Mouse (Mus musculus): ENCODE results near the gene Tanc1. TPM values are rescaled to one million over a fixed set of nuclear protein-coding genes. Genes with fewer than 3 reads are reported as not detected.

Gene Tanc1
- polyA plus RNA-seq, 1 experiment from 2014 or later = 8.5 TPM

DNA sequence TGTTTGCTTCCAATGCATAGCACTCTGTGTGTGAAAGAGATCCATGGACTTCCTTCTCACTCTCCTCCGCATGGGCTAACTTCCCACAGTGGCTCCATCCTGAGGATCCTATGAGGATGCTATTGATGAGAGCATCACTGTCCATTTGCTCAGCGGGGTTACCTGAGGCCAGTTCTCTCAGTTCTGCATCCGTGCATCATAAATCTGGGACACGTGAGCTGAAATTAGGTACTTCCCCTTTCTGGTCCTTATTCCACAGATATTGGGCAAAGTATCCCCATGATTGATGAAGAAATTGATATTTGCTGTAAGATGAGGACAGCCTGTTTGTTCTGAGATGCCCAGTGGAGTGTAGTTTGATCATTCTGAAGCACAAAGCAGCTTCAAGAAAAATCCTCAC is 156.1 kb downstream of the Tanc1 start:
- Histone ChIP-seq H3K27ac (ENCODE audit: low read depth, low read length) (no peak overlapping the region), H3K4me2 (replicated peaks; ENCODE audit: low read depth) (no peak overlapping the region), H3K4me3 (ENCODE audit: low read depth, low read length) (no peak overlapping the region), H3K4me1 (replicated peaks; ENCODE audit: control insufficient read depth, insufficient read depth, low read length) (no peaks in the 10 kb centered on the region), H3K9me3 (ENCODE audit: control insufficient read depth) (no peaks in the 10 kb centered on the region), H3K36me3 (ENCODE audit: control insufficient read depth, insufficient read depth) (peaks cover 4% of the 10 kb centered on the region; the same call in 1 of the 2 replicates), H3K9ac (ENCODE audit: low read depth, low read length) (no peak overlapping the region), H3K27me3 (replicated peaks; ENCODE audit: control insufficient read depth, insufficient read depth, low read length) (no peaks in the 10 kb centered on the region)
- no peak for ATAC-seq
- WGBS = 89% methylated on average over 4 of the region's 4 CpGs
- TF ChIP-seq CTCF (IDR thresholded peaks at IDR 0.05; ENCODE audit: low read depth) = no peak

DNA sequence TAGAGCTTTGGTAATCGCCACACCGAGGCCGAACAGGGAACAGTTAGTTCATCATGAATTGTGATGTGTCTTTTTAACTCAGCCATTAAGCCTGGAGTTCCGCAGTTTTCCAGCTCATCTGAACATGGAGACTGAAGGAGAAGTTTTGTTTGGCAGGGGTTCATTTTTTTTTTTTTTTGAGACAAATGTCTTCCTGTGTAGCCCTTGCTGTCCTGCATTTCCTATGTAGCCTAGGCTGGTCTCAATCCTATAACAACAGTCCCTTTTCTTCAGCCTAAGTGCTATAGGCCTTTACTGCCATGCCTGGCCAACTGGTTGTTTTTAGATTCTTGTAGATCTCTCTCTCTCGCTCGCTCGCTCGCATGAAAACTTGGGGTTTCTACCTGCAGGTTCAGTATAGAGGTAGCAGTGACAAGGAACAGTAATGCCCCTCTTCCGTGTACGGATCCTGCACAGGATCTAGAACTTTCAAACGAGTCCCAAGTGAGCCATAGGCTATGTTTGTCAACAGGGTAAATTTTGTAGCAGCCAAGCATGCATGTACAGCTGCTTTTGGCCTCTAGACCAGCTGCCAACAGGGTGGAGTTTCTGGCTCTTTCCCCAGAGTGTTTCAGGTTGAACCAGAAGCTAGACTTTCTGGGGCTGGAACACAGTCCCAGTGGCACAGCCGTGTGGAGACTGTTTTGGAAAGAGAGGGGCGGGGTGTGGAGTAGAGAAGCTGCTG is 157.0 kb downstream of the Tanc1 start:
- Histone ChIP-seq H3K9ac (ENCODE audit: low read depth, low read length) (no peak overlapping the region), H3K27me3 (replicated peaks; ENCODE audit: control insufficient read depth, insufficient read depth, low read length) (no peaks in the 10 kb centered on the region), H3K36me3 (ENCODE audit: control insufficient read depth, insufficient read depth) (peaks cover 8% of the 10 kb centered on the region; the same call in 1 of the 2 replicates), H3K9me3 (ENCODE audit: control insufficient read depth) (no peaks in the 10 kb centered on the region), H3K4me1 (replicated peaks; ENCODE audit: control insufficient read depth, insufficient read depth, low read length) (no peaks in the 10 kb centered on the region), H3K4me2 (replicated peaks; ENCODE audit: low read depth) (no peak overlapping the region), H3K4me3 (ENCODE audit: low read depth, low read length) (no peak overlapping the region), H3K27ac (ENCODE audit: low read depth, low read length) (no peak overlapping the region)
- no peak for TF ChIP-seq CTCF (IDR thresholded peaks at IDR 0.05; ENCODE audit: low read depth)
- 68% methylated on average over 13 of the region's 13 CpGs for WGBS
- ATAC-seq = peak; percentile 33; the same call in 1 of the 2 replicates

DNA sequence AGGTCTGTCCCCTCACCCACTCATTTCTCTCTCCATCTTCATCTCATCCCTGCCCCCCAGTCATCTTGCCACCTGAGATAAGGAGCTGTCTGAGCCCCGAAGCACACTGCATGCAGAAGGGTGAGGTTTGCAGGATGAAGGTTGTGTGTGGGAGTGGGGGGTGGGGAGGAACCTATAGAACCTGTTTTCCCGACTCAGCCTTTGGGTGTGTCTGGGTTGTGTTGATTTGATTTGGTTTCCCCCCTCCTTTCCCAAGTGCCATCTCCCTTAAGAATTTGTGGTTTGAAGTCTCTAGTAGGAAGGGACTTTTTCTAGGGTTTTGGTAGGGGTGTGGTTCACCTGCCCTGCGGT is 157.5 kb downstream of the Tanc1 start:
- no peak overlapping the region for H3K9ac ChIP-seq (ENCODE audit: low read depth, low read length)
- no peak overlapping the region for H3K4me3 ChIP-seq (ENCODE audit: low read depth, low read length)
- TF ChIP-seq CTCF (IDR thresholded peaks at IDR 0.05; ENCODE audit: low read depth) = no peak
- H3K4me1 ChIP-seq (replicated peaks; ENCODE audit: control insufficient read depth, insufficient read depth, low read length) = no peaks in the 10 kb centered on the region
- no peak overlapping the region for H3K4me2 ChIP-seq (replicated peaks; ENCODE audit: low read depth)
- 45% methylated on average over 3 of the region's 3 CpGs for WGBS
- no peaks in the 10 kb centered on the region for H3K27me3 ChIP-seq (replicated peaks; ENCODE audit: control insufficient read depth, insufficient read depth, low read length)
- peak; percentile 22; the same call in 1 of the 2 replicates for ATAC-seq
- H3K9me3 ChIP-seq (ENCODE audit: control insufficient read depth) = no peaks in the 10 kb centered on the region
- no peak overlapping the region for H3K27ac ChIP-seq (ENCODE audit: low read depth, low read length)
- H3K36me3 ChIP-seq (ENCODE audit: control insufficient read depth, insufficient read depth) = peaks cover 9% of the 10 kb centered on the region; the same call in 1 of the 2 replicates

DNA sequence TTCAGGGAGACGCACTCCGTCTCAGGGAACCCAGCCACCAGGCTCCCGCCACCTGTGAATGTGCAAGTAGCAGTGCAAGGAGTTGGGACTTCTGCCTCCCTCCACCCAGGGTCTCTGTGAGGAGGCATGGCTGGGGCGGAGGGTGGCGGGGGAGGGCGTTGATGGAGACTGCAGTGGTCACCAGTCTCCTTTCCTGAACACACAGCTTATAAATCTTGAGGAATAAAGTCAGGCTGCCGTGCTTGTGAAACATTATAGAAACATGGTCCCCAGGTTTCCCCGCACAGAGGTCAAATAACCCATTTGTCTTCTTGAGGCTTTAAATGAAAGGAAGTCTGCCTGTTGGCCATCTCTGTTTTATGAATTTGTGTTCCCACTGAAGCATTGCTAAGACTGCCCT is 159.9 kb downstream of the Tanc1 start:
- no peak overlapping the region for H3K9ac ChIP-seq (ENCODE audit: low read depth, low read length)

DNA sequence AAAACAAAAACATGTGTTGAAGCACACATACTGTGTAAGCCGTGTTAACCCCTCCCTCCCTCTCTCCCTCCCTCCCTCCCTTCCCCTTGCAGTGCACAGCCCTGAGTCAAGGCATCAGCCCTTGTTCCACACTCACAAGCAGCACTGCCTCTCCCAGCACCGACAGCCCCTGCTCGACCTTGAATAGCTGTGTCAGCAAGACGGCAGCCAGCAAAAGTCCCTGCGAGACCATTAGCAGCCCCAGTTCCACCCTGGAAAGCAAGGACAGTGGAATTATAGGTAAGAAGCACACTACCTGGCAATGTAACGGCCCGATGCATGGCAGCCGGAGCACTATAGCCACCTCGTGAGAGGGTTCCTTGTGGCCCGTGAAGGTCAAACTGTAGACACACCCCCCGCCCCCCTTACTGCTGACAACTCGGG is 160.4 kb downstream of the Tanc1 start:
- Histone ChIP-seq H3K27me3 (replicated peaks; ENCODE audit: control insufficient read depth, insufficient read depth, low read length) (no peaks in the 10 kb centered on the region), H3K4me3 (ENCODE audit: low read depth, low read length) (no peak overlapping the region), H3K9ac (ENCODE audit: low read depth, low read length) (no peak overlapping the region), H3K27ac (ENCODE audit: low read depth, low read length) (no peak overlapping the region), H3K4me2 (replicated peaks; ENCODE audit: low read depth) (no peak overlapping the region), H3K9me3 (ENCODE audit: control insufficient read depth) (no peaks in the 10 kb centered on the region), H3K4me1 (replicated peaks; ENCODE audit: control insufficient read depth, insufficient read depth, low read length) (no peaks in the 10 kb centered on the region), H3K36me3 (ENCODE audit: control insufficient read depth, insufficient read depth) (peaks cover 13% of the 10 kb centered on the region; the same call in 1 of the 2 replicates)
- 53% methylated on average over 12 of the region's 12 CpGs for WGBS
- ATAC-seq = no peak
- TF ChIP-seq CTCF (IDR thresholded peaks at IDR 0.05; ENCODE audit: low read depth) = no peak

More for the DNA sequence above, 159.9 kb downstream of the Tanc1 start:
- H3K4me3 ChIP-seq (ENCODE audit: low read depth, low read length) = no peak overlapping the region
- WGBS = 83% methylated on average over 8 of the region's 8 CpGs
- H3K9me3 ChIP-seq (ENCODE audit: control insufficient read depth) = no peaks in the 10 kb centered on the region
- peaks cover 13% of the 10 kb centered on the region; the same call in 1 of the 2 replicates for H3K36me3 ChIP-seq (ENCODE audit: control insufficient read depth, insufficient read depth)
- TF ChIP-seq CTCF (IDR thresholded peaks at IDR 0.05; ENCODE audit: low read depth) = no peak
- H3K27ac ChIP-seq (ENCODE audit: low read depth, low read length) = no peak overlapping the region
- no peaks in the 10 kb centered on the region for H3K27me3 ChIP-seq (replicated peaks; ENCODE audit: control insufficient read depth, insufficient read depth, low read length)
- no peak overlapping the region for H3K4me2 ChIP-seq (replicated peaks; ENCODE audit: low read depth)
- no peaks in the 10 kb centered on the region for H3K4me1 ChIP-seq (replicated peaks; ENCODE audit: control insufficient read depth, insufficient read depth, low read length)
- ATAC-seq = no peak

DNA sequence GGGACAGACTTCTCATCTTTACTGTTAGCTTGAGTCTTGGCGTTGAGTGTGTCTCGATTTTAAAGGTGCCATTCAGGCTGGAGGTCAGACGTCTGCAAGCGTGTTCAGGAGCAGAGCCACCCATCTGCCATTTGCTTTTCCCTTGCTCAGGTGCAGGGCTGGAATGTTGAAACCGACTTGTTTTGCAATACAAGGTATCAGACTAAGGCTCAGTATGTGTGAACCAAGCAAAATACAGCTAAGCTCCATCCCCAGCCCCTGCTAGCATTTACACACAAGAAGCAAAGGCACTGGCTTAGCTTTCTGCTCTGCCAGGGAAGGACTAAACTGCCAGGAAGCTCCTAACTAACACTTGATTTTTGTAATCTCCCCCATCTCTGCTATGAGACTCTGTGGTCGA is 162.5 kb downstream of the Tanc1 start:
- Histone ChIP-seq H3K4me2 (replicated peaks; ENCODE audit: low read depth) (no peak overlapping the region), H3K27ac (ENCODE audit: low read depth, low read length) (peak overlapping the region; percentile 28; the same call in 1 of the 2 replicates), H3K4me1 (replicated peaks; ENCODE audit: control insufficient read depth, insufficient read depth, low read length) (no peaks in the 10 kb centered on the region), H3K9me3 (ENCODE audit: control insufficient read depth) (no peaks in the 10 kb centered on the region), H3K27me3 (replicated peaks; ENCODE audit: control insufficient read depth, insufficient read depth, low read length) (no peaks in the 10 kb centered on the region), H3K9ac (ENCODE audit: low read depth, low read length) (no peak overlapping the region), H3K4me3 (ENCODE audit: low read depth, low read length) (no peak overlapping the region), H3K36me3 (ENCODE audit: control insufficient read depth, insufficient read depth) (peaks cover 9% of the 10 kb centered on the region; the same call in 1 of the 2 replicates)
- no peak for ATAC-seq
- WGBS = 84% methylated on average over 6 of the region's 6 CpGs
- TF ChIP-seq CTCF (IDR thresholded peaks at IDR 0.05; ENCODE audit: low read depth) = no peak

All from intestine, postnatal 0 days (tissue).